In the genomic region with DNA sequence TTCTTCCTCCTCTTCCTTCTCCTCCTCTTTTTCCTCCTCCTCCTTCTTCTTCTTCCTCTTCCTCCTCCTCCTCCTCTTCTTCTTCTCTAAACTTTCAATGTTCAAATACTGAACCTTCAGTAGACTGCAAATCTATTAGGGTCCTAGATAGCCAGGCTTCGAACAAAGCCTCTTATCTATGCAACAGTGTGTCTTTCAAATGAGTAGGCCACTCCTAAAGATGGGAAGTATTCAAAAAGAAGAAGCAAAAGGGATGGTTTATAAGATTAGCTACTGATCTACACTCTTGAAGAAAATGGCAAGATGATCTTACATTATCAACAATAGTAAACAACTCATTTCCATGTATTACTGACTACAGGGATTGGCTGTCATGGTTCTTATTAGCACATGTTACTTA, we compare ENCODE assay signal across 16 mouse cellular contexts.
"Had no signal": no experiment of that assay in that cellular context is flagged by ENCODE, and none has a peak within 500 bp of the region (broad histone marks: within the 10 kb centered on the region; RNA-seq: fewer than 3 reads in every experiment).

No protein-coding gene starts in this region.

- H3K9ac ChIP-seq: neural tube, embryonic 13.5 days; neural tube, embryonic 15.5 days; stomach, embryonic 15.5 days had no signal

- H3K4me3 ChIP-seq: neural tube, embryonic 13.5 days; neural tube, embryonic 15.5 days; stomach, embryonic 15.5 days had no signal

- H3K4me1 ChIP-seq: stomach, embryonic 15.5 days had no signal

- DNase-seq: retina, postnatal 1 day; right cerebral cortex, adult 18-20 months; right cerebral cortex, postnatal 14 days; right cerebral cortex, postnatal 25 days; right cerebral cortex, postnatal 4 days; spleen, adult 18-20 months; thymus, adult 18-20 months; thymus, adult 2 months; thymus, postnatal 14 days; thymus, postnatal 25 days; thymus, postnatal 36 days; thymus, postnatal 4 days had no signal

- H3K9me3 ChIP-seq: neural tube, embryonic 13.5 days; neural tube, embryonic 15.5 days; stomach, embryonic 15.5 days had no signal

- H3K27me3 ChIP-seq: neural tube, embryonic 13.5 days; neural tube, embryonic 15.5 days; stomach, embryonic 15.5 days had no signal

- H3K27ac ChIP-seq: neural tube, embryonic 13.5 days; neural tube, embryonic 15.5 days; stomach, embryonic 15.5 days; stomach, postnatal 0 days had no signal

- H3K36me3 ChIP-seq: neural tube, embryonic 13.5 days; neural tube, embryonic 15.5 days; stomach, embryonic 15.5 days had no signal
